ENCODE assay signal across 8 mouse cellular contexts in the genomic region with DNA sequence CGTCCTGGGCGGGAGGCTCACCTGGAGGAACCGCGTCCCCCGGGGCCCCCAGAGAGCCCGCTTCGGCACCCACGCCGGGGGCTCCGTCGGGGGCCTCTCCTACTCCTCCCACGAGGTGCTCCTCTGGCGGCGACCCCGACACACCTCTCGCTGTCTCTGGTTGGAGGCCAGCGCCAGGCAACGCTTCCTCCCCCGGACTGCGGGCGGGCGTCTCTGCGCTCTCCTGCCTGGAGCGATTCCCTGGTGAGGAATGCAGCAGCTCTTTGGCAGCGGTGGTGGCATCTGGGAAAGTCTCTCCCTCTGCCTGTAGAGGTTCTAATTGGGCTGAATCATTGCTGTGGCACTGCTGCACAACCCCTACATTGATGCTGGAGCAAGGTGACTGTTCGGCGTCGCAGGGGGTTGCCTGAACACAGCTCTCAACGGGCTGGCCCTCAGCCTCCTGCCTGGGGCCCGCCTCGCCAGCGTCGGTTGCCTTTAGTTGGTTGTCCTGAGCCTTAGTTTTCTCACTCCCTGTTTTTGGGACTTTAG.
DNase-seq lines count a peak whose midpoint lies in the region; ATAC-seq lines count a peak whose summit lies in the region.

No protein-coding gene starts in this region.

- peak overlapping the region; percentile 59 for H3K4me3 ChIP-seq in embryonic facial prominence, embryonic 10.5 days

- no peak overlapping the region for H3K27ac ChIP-seq in embryonic facial prominence, embryonic 10.5 days (replicated peaks)

- 2% methylated on average over 33 of the region's 33 CpGs for WGBS in embryonic facial prominence, embryonic 10.5 days

- intact Hi-C loops in heart, postnatal 10 days (cut with DNase I), result no loop called here

- DNase-seq in thymus, postnatal 4 days, result peak; percentile 53
- DNase-seq in thymus, adult 18-20 months, result no peak
- peak; percentile 65 for DNase-seq in embryonic facial prominence, embryonic 10.5 days (ENCODE audit: low spot score)
- peak; percentile 51 to 52 for DNase-seq in heart, postnatal 10 days
- peak; percentile 55 for DNase-seq in kidney, postnatal 14 days
- DNase-seq in mesoderm, embryonic 11.5 days (ENCODE audit: low read depth, low spot score), result peak; percentile 39

- H3K27me3 ChIP-seq in embryonic facial prominence, embryonic 10.5 days (replicated peaks; ENCODE audit: low read depth, poor library complexity, severe bottlenecking), result peaks cover 91% of the 10 kb centered on the region

- H3K36me3 ChIP-seq in embryonic facial prominence, embryonic 10.5 days (replicated peaks), result no peaks in the 10 kb centered on the region

- H3K9me3 ChIP-seq in embryonic facial prominence, embryonic 10.5 days, result no peaks in the 10 kb centered on the region

- no peak for ATAC-seq in megakaryocyte-erythroid progenitor cell, adult 5-6 weeks (replicated peaks; ENCODE audit: low FRiP score, low TSS enrichment, poor library complexity, severe bottlenecking)
- no peak for ATAC-seq in monocyte, adult 5-6 weeks (replicated peaks; ENCODE audit: insufficient number of reproducible peaks, low FRiP score, low TSS enrichment, poor library complexity, severe bottlenecking)

- H3K4me1 ChIP-seq in embryonic facial prominence, embryonic 10.5 days, result peaks cover 42% of the 10 kb centered on the region

Comparison
In these comparisons a context has a peak if more than half of its experiments do, and no peak if none do; other contexts are left out.
1. DNase-seq: peak in thymus, postnatal 4 days (single experiment), embryonic facial prominence, embryonic 10.5 days (single experiment), heart, postnatal 10 days (2 of 2), kidney, postnatal 14 days (single experiment) and mesoderm, embryonic 11.5 days (single experiment); none in thymus, adult 18-20 months (0 of 2).